Mouse (Mus musculus): ENCODE measurements around the gene 1300017J02Rik. TPM values are rescaled to one million over a fixed set of nuclear protein-coding genes. Genes with fewer than 3 reads are reported as not detected.

1300017J02Rik gene
- total and polyA plus RNA-seq, 2 experiments from 2014 or later: 0.31 to 0.50 TPM

DNA sequence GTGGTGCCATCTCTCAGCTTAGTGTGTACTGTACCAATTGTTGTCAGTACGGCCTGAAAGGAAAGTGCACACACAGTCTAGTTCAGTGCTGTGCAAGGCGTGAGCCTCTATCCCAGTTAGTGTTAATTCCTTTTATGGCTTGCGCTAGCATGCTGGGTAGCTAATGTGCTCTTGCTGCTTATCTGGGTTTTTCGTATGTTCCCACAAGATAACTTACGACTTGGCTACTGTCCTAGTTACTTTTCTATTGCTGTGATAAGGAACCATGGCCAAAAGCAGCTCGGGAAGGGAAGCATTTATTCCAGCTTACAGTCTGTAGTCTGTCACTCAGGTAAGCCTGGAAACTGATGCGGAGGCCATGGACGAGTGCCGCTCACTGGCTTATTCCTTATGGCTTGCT lies 21.6 kb upstream of the 1300017J02Rik start:
- Histone ChIP-seq H3K27me3 (ENCODE audit: insufficient read depth, low read length) (no peaks in the 10 kb centered on the region), H3K4me3 (ENCODE audit: low read length) (no peak overlapping the region), H3K4me2 (ENCODE audit: low read depth, low read length) (no peak overlapping the region), H3K9me3 (ENCODE audit: low read length) (no peaks in the 10 kb centered on the region), H3K27ac (no peak overlapping the region), H3K36me3 (ENCODE audit: insufficient read depth, low read length) (peaks cover 42% of the 10 kb centered on the region), H3K4me1 (ENCODE audit: insufficient read depth, low read length) (no peaks in the 10 kb centered on the region), H3K9ac (replicated peaks; ENCODE audit: low read length) (no peak overlapping the region)
- no peak for TF ChIP-seq CTCF (IDR thresholded peaks at IDR 0.05; ENCODE audit: low read depth)
- DNase-seq (ENCODE audit: low spot score) (no peak), ATAC-seq (no peak)
- 86% methylated on average over 9 of the region's 9 CpGs for WGBS

DNA sequence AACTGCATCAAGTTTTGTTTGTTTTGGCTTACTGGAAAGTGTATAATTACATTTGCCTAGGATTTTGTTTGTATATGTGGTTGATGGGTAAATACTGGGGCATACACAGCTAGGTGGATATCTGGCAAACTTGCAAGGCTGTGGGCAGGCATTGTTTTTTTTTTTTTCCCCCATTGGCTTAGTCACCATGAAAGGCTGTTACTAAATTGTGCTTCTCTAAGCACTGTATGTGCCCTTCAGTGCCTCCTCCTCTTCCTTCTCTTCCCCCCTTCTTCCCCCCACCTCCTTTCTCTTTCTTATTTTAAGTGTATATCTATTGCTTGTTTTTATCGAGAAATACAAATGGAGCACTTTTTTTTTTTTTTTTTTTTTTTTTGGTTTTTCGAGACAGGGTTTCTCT lies 19.8 kb upstream of the 1300017J02Rik start:
- Histone ChIP-seq H3K4me2 (ENCODE audit: low read depth, low read length) (no peak overlapping the region), H3K27ac (no peak overlapping the region), H3K4me3 (ENCODE audit: low read length) (no peak overlapping the region), H3K9me3 (ENCODE audit: low read length) (no peaks in the 10 kb centered on the region), H3K27me3 (ENCODE audit: insufficient read depth, low read length) (no peaks in the 10 kb centered on the region), H3K36me3 (ENCODE audit: insufficient read depth, low read length) (peaks cover 46% of the 10 kb centered on the region), H3K4me1 (ENCODE audit: insufficient read depth, low read length) (no peaks in the 10 kb centered on the region), H3K9ac (replicated peaks; ENCODE audit: low read length) (no peak overlapping the region)
- TF ChIP-seq CTCF (IDR thresholded peaks at IDR 0.05; ENCODE audit: low read depth): no peak
- DNase-seq (ENCODE audit: low spot score): no peak
- no peak for ATAC-seq
- WGBS: 100% methylated on average over 1 of the region's 2 CpGs

DNA sequence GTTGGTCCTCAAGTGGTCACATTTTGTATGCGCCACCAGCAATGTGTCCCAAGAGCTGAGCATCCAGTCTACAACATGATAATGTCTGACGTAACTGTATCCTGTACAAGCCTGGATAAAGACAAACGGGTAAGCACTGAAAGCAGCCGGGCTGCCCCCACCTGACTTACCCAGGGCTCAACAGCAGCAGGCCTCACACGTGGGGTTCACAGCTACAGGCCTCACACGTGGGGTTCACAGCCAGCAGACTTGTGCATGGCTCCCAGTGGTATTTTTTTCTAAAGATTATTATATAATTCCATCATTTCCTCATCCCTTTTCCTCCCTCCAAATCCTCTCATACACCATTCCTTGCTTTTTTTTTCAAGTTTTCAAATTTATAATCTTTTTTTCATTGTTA lies 5.0 kb upstream of the 1300017J02Rik start:
- Histone ChIP-seq H3K27ac (no peak overlapping the region), H3K36me3 (ENCODE audit: insufficient read depth, low read length) (peaks cover 28% of the 10 kb centered on the region; the same call in 1 of the 2 replicates)

DNA sequence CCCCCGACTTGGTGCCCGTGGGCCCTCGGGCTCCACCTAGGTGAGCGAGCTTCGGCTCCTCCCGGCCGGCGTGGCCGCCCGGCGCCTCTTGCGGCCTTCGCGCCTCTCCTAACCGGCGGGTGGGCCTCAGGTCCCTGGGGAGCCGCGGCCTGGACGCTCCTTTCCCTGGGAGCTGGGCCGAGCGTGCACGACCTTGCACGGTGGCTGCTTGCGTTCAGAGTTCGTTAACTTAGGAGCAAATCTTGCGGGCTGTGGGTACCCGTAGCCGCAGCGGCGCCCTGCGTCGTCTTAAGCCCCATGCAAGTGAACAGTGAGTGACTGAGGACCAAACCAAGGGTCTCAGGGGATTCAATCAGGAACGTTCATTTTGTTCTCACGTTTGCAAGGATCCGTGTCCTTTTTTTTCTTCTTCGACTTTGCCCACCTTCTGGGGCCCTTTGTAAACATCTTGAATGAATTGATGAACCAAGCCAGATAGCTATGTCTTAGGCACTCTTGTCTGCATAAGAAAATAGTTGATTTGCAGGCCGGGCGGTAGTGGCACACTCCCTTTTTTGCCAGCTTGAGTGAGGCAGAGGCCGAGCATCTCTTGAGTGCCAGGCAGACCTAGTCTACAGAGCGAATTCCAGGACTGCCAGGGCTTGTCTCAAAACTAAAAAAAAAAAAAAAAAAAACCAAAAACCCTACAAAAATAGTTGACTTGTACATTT lies 605 bp upstream of the 1300017J02Rik start:
- peak overlapping the region; percentile 93 for H3K4me2 ChIP-seq (ENCODE audit: low read depth, low read length)
- H3K9ac ChIP-seq (replicated peaks; ENCODE audit: low read length): peak overlapping the region; percentile 71
- no peak for TF ChIP-seq CTCF (IDR thresholded peaks at IDR 0.05; ENCODE audit: low read depth)
- peak overlapping the region; percentile 51; the same call in 1 of the 2 replicates for H3K27ac ChIP-seq
- ATAC-seq (peak; percentile 80), DNase-seq (ENCODE audit: low spot score) (peak; percentile 50)
- under 1% methylated on average over 38 of the region's 40 CpGs for WGBS
- peak overlapping the region; percentile 91 for H3K4me3 ChIP-seq (ENCODE audit: low read length)
- peaks cover 13% of the 10 kb centered on the region; the same call in 1 of the 2 replicates for H3K36me3 ChIP-seq (ENCODE audit: insufficient read depth, low read length)
- no peaks in the 10 kb centered on the region for H3K9me3 ChIP-seq (ENCODE audit: low read length)
- H3K4me1 ChIP-seq (ENCODE audit: insufficient read depth, low read length): no peaks in the 10 kb centered on the region
- no peaks in the 10 kb centered on the region for H3K27me3 ChIP-seq (ENCODE audit: insufficient read depth, low read length)

More for the DNA sequence above, 5.0 kb upstream of the 1300017J02Rik start:
- WGBS: 86% methylated on average over 6 of the region's 6 CpGs
- Histone ChIP-seq H3K4me1 (ENCODE audit: insufficient read depth, low read length) (no peaks in the 10 kb centered on the region), H3K4me2 (ENCODE audit: low read depth, low read length) (no peak overlapping the region), H3K4me3 (ENCODE audit: low read length) (no peak overlapping the region), H3K27me3 (ENCODE audit: insufficient read depth, low read length) (no peaks in the 10 kb centered on the region), H3K9ac (replicated peaks; ENCODE audit: low read length) (no peak overlapping the region), H3K9me3 (ENCODE audit: low read length) (no peaks in the 10 kb centered on the region)
- TF ChIP-seq CTCF (IDR thresholded peaks at IDR 0.05; ENCODE audit: low read depth): no peak
- DNase-seq (ENCODE audit: low spot score) (no peak), ATAC-seq (no peak)

DNA sequence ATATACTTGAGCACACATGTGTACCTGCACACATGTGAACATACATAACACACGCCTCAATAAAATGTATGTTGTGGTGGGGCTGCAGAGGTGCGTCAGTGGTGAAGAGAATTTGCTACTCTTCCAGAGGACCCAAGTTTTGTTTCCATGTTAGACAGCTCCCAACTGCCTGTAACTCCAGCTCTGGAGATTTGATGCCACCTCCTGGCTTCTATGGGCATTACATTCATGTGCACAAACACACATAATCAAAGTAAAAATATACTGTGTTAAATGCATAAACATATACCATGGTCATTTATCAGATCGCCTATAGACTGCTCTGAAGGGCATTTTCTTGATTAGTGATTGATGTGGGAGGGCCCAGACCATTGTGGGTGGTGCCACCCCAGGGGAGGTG lies 2.2 kb downstream of the 1300017J02Rik start:
- Histone ChIP-seq H3K36me3 (ENCODE audit: insufficient read depth, low read length) (no peaks in the 10 kb centered on the region), H3K9ac (replicated peaks; ENCODE audit: low read length) (no peak overlapping the region), H3K9me3 (ENCODE audit: low read length) (no peaks in the 10 kb centered on the region), H3K4me1 (ENCODE audit: insufficient read depth, low read length) (no peaks in the 10 kb centered on the region), H3K27ac (no peak overlapping the region), H3K4me2 (ENCODE audit: low read depth, low read length) (no peak overlapping the region), H3K4me3 (ENCODE audit: low read length) (no peak overlapping the region), H3K27me3 (ENCODE audit: insufficient read depth, low read length) (no peaks in the 10 kb centered on the region)
- peak; percentile 91 for TF ChIP-seq CTCF (IDR thresholded peaks at IDR 0.05; ENCODE audit: low read depth)
- DNase-seq (ENCODE audit: low spot score): peak; percentile 79
- 0 out of 2 replicates have a peak, but pooled peaks have one; percentile 21 for ATAC-seq
- 52% methylated on average over 3 of the region's 3 CpGs for WGBS

DNA sequence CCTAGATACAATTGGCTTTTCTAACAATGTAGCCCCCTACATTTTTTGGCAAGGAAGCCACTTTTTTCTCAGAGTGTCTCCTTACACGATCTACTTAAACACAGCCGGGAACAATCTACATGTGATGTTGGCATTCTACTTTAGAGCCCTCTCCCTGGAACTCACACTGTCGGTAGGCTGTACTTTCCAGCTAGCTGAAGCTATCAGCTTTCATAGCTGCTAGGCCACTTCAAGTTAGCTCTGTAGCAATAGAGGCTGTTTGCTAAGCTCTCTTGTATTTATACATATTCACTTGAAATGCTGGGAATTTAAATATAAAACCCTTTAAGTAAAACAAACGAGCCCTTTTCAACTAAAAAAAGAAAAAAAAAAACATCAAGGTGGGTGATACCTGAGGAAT lies 2.6 kb downstream of the 1300017J02Rik start:
- H3K4me1 ChIP-seq (ENCODE audit: insufficient read depth, low read length): no peaks in the 10 kb centered on the region
- ATAC-seq (no peak), DNase-seq (ENCODE audit: low spot score) (no peak)
- no peaks in the 10 kb centered on the region for H3K36me3 ChIP-seq (ENCODE audit: insufficient read depth, low read length)
- WGBS: 79% methylated on average over 4 of the region's 4 CpGs
- H3K27me3 ChIP-seq (ENCODE audit: insufficient read depth, low read length): no peaks in the 10 kb centered on the region
- no peaks in the 10 kb centered on the region for H3K9me3 ChIP-seq (ENCODE audit: low read length)
- H3K9ac ChIP-seq (replicated peaks; ENCODE audit: low read length): no peak overlapping the region
- no peak overlapping the region for H3K4me2 ChIP-seq (ENCODE audit: low read depth, low read length)
- H3K4me3 ChIP-seq (ENCODE audit: low read length): no peak overlapping the region
- TF ChIP-seq CTCF (IDR thresholded peaks at IDR 0.05; ENCODE audit: low read depth): no peak
- no peak overlapping the region for H3K27ac ChIP-seq

DNA sequence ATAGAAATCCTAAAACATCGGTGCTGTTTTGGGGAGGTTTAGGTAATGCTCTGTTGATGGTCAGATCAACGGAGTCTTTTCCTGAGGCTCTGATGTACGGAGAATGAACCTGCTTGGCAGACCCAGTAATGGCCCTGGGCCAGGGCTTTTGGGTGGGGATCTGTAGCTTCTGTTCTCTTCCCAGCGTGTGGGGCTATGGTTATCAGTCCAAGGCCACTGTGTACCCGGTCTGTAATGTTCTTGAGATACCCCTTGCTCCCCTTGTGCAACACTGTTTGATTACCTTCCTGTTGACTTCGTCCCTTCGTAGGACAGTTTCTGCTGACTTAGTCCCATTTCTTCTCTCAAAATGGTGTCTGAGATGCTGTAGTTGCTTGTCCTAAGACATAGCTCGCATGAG lies 3.8 kb downstream of the 1300017J02Rik start:
- DNase-seq (ENCODE audit: low spot score) (no peak), ATAC-seq (no peak)
- TF ChIP-seq CTCF (IDR thresholded peaks at IDR 0.05; ENCODE audit: low read depth): no peak
- Histone ChIP-seq H3K27me3 (ENCODE audit: insufficient read depth, low read length) (no peaks in the 10 kb centered on the region), H3K9me3 (ENCODE audit: low read length) (no peaks in the 10 kb centered on the region), H3K4me2 (ENCODE audit: low read depth, low read length) (no peak overlapping the region), H3K4me1 (ENCODE audit: insufficient read depth, low read length) (no peaks in the 10 kb centered on the region), H3K27ac (no peak overlapping the region), H3K9ac (replicated peaks; ENCODE audit: low read length) (no peak overlapping the region), H3K36me3 (ENCODE audit: insufficient read depth, low read length) (no peaks in the 10 kb centered on the region), H3K4me3 (ENCODE audit: low read length) (no peak overlapping the region)
- WGBS: 89% methylated on average over 8 of the region's 8 CpGs
